Mouse (Mus musculus) liver, postnatal 0 days (tissue): Measurements from ENCODE around the gene Mbd3.

Experiments used
- CTCF ChIP-seq: sonication (generic); IDR thresholded peaks from 2 replicates; pipeline ENCODE4 v1.5.1; 2016; ENCODE audit warnings: antibody characterized with exemption, low read depth
- EP300 ChIP-seq: IDR thresholded peaks from 2 replicates; pipeline ENCODE4 v1.6.1; 2016; ENCODE audit warnings: antibody characterized with exemption, low read depth, mild to moderate bottlenecking

GRCm38 (mm10) chr10:80399973-80400703, 788 bp upstream of the Mbd3 start:
- no peak for TF ChIP-seq CTCF
- no peak for TF ChIP-seq EP300
